ENCODE assay signal across 10 mouse cellular contexts in the genomic region with DNA sequence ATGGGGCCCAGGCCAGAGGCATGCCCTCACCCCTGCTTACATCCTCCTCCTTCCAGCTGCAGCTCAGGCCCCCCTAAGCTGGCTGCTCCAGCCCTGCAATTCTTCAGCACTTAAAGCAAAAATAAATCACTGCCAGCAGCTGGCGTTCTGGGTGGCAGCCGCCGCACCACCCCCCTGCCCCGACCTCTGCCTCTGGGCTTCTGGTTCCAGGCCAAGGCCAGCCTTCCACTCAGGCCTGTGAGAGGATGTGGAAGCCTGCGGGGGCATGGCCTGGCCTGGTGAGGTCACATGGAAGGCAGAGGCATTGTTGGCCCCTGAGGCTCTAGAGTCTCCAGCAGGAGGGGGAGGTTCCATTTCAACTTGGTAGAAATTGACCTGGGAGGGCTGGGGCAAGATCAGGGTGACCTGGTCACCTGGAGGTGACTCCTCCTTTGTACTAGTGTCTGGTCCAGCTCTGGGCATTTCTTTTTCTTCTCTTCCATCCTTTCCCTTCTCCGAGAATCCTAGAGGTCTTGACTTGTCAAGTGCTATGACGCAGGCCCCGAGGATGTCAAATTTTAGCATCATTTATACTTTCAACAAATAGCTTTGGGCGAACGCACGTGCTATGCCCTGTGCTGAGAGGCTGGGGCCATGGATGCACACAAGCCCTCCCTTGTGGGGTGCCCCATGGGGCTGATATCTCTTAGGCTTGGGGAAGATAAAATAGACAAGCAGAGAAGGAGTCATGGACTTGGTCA. TPM values are rescaled to one million over a fixed set of nuclear protein-coding genes. Genes with fewer than 3 reads are reported as not detected.
DNase-seq lines count a peak whose midpoint lies in the region; ATAC-seq lines count a peak whose summit lies in the region.
"Had no signal": no experiment of that assay in that cellular context is flagged by ENCODE, and none has a peak within 500 bp of the region (broad histone marks: within the 10 kb centered on the region; RNA-seq: fewer than 3 reads in every experiment).

No protein-coding gene starts in this region.

- WGBS in embryonic facial prominence, embryonic 15.5 days, result 47% methylated on average over 11 of the region's 11 CpGs

- peaks cover 11% of the 10 kb centered on the region; the same call in 1 of the 2 replicates for H3K4me1 ChIP-seq in embryonic facial prominence, embryonic 15.5 days

- no peak overlapping the region for H3K9ac ChIP-seq in embryonic facial prominence, embryonic 15.5 days

- DNase-seq in MN1 (ENCODE audit: low spot score) (peak; percentile 72), NIH3T3 (ENCODE audit: low read depth) (peak; percentile 12)
- DNase-seq in kidney, postnatal 14 days, result peak; percentile 57
- no peak for DNase-seq in urinary bladder, postnatal 36 days (ENCODE audit: low spot score in 2 of 2)
- no peak for DNase-seq in right cerebral cortex, adult 18-20 months
- DNase-seq in urinary bladder, postnatal 14 days (ENCODE audit: low spot score), result no peak
- DNase-seq: gastrocnemius, postnatal 25 days; right cerebral cortex, postnatal 25 days; thymus, postnatal 4 days had no signal

- H3K27ac ChIP-seq in embryonic facial prominence, embryonic 15.5 days (replicated peaks), result no peak overlapping the region

- peaks cover 26% of the 10 kb centered on the region for H3K27me3 ChIP-seq in embryonic facial prominence, embryonic 15.5 days

- no peak overlapping the region for H3K4me2 ChIP-seq in embryonic facial prominence, embryonic 15.5 days (replicated peaks)

- ATAC-seq in embryonic facial prominence, embryonic 15.5 days (ENCODE audit: insufficient number of reproducible peaks, low FRiP score, low TSS enrichment, low read depth), result 0 out of 2 replicates have a peak, but pooled peaks have one; percentile 36

- no peak overlapping the region for H3K4me3 ChIP-seq in embryonic facial prominence, embryonic 15.5 days (replicated peaks)

- H3K9me3 ChIP-seq in embryonic facial prominence, embryonic 15.5 days (replicated peaks), result no peaks in the 10 kb centered on the region

- no peaks in the 10 kb centered on the region for H3K36me3 ChIP-seq in embryonic facial prominence, embryonic 15.5 days

RNA-seq across cellular contexts. Expression of gene Kcnj12, which starts 6.0 kb away (rescaled TPM):
- 1.7 and 3.0 TPM in 2 replicates for polyA plus RNA-seq in embryonic facial prominence, embryonic 15.5 days (2015; fragmentation: Nextera tagmentation; extraction: Ambion mirVana)

Comparison
In these comparisons a context has a peak if more than half of its experiments do, and no peak if none do; other contexts are left out.
1. DNase-seq: peak in MN1 (single experiment), NIH3T3 (single experiment) and kidney, postnatal 14 days (single experiment); none in urinary bladder, postnatal 36 days (0 of 2), right cerebral cortex, adult 18-20 months (single experiment) and urinary bladder, postnatal 14 days (single experiment).